ENCODE assay signal across 8 mouse cellular contexts in genomic region chr2:5951621-5952211, GRCm38 (mm10). TPM values are rescaled to one million over a fixed set of nuclear protein-coding genes. Genes with fewer than 3 reads are reported as not detected.
DNase-seq lines count a peak whose midpoint lies in the region; ATAC-seq and TF ChIP-seq lines count a peak whose summit lies in the region.

No protein-coding gene starts in this region.

- H3K9ac ChIP-seq in heart, embryonic 15.5 days: peak overlapping the region; percentile 91
- peak overlapping the region; percentile 84 for H3K9ac ChIP-seq in heart, postnatal 0 days (replicated peaks; ENCODE audit: low read depth, low read length)
- H3K9ac ChIP-seq in liver, embryonic 14.5 days (replicated peaks): peak overlapping the region; percentile 96
- H3K9ac ChIP-seq in neural tube, embryonic 15.5 days (replicated peaks): peak overlapping the region; percentile 87

- under 1% methylated on average over 46 of the region's 46 CpGs for WGBS in heart, embryonic 15.5 days
- under 1% methylated on average over 46 of the region's 46 CpGs for WGBS in heart, postnatal 0 days
- WGBS in liver, embryonic 14.5 days (ENCODE audit: insufficient replicate concordance): under 1% methylated on average over 46 of the region's 46 CpGs
- WGBS in neural tube, embryonic 15.5 days: 0% methylated on average over 46 of the region's 46 CpGs

- no peak for TF ChIP-seq CTCF in heart, postnatal 0 days (IDR thresholded peaks at IDR 0.05; ENCODE audit: low read depth)
- TF ChIP-seq CTCF in liver, embryonic 14.5 days (IDR thresholded peaks at IDR 0.05; ENCODE audit: low read depth): no peak

- H3K27me3 ChIP-seq in heart, embryonic 15.5 days: no peaks in the 10 kb centered on the region
- no peaks in the 10 kb centered on the region for H3K27me3 ChIP-seq in heart, postnatal 0 days (ENCODE audit: control insufficient read depth, insufficient read depth, low read length)
- H3K27me3 ChIP-seq in liver, embryonic 14.5 days (ENCODE audit: control insufficient read depth, insufficient read depth, low read length): no peaks in the 10 kb centered on the region
- no peaks in the 10 kb centered on the region for H3K27me3 ChIP-seq in neural tube, embryonic 15.5 days (replicated peaks)

- peak overlapping the region; percentile 99 for H3K4me3 ChIP-seq in heart, embryonic 15.5 days
- peak overlapping the region; percentile 83 for H3K4me3 ChIP-seq in heart, postnatal 0 days (ENCODE audit: low read depth, low read length)
- peak overlapping the region; percentile 89 to 94 for H3K4me3 ChIP-seq in liver, embryonic 14.5 days (ENCODE audit: insufficient read depth in 1 of 2, low read depth in 2 of 2, low read length in 2 of 2)
- peak overlapping the region; percentile 83 for H3K4me3 ChIP-seq in neural tube, embryonic 15.5 days (replicated peaks)

- no peak for DNase-seq in heart, adult 11 months
- DNase-seq in adrenal gland, postnatal 4 days (ENCODE audit: low spot score in 2 of 2): peak; percentile 30 to 43
- DNase-seq in heart, postnatal 0 days (ENCODE audit: low spot score): peak; percentile 30
- peak in 1 of 3 experiments; percentile 30 for DNase-seq in liver, embryonic 14.5 days (ENCODE audit: low read depth in 3 of 3, low spot score in 3 of 3)
- DNase-seq in layer of hippocampus, postnatal 25 days (ENCODE audit: extremely low spot score in 1 of 2, low spot score in 1 of 2): no peak

- H3K4me2 ChIP-seq in heart, embryonic 15.5 days: peak overlapping the region; percentile 87
- peak overlapping the region; percentile 77 for H3K4me2 ChIP-seq in heart, postnatal 0 days (ENCODE audit: low read depth, low read length)
- H3K4me2 ChIP-seq in liver, embryonic 14.5 days (ENCODE audit: low read depth): peak overlapping the region; percentile 77
- peak overlapping the region; percentile 86 for H3K4me2 ChIP-seq in neural tube, embryonic 15.5 days

- ATAC-seq in heart, embryonic 15.5 days (replicated peaks; ENCODE audit: insufficient number of reproducible peaks, insufficient read depth, low FRiP score, low read depth): peak; percentile 68
- ATAC-seq in CD4-positive, CD25-positive, alpha-beta regulatory T cell, adult 4 months: peak; percentile 35
- ATAC-seq in heart, postnatal 0 days (ENCODE audit: insufficient read depth, low read depth): peak; percentile 55
- peak; percentile 56 for ATAC-seq in liver, embryonic 14.5 days (ENCODE audit: insufficient read depth)
- ATAC-seq in neural tube, embryonic 15.5 days (ENCODE audit: low FRiP score): peak; percentile 67

- no peak for TF ChIP-seq EP300 in heart, postnatal 0 days (IDR thresholded peaks at IDR 0.05; ENCODE audit: low read depth)
- TF ChIP-seq EP300 in liver, embryonic 14.5 days (IDR thresholded peaks at IDR 0.05; ENCODE audit: low read depth): no peak

- H3K36me3 ChIP-seq in heart, embryonic 15.5 days: no peaks in the 10 kb centered on the region
- H3K36me3 ChIP-seq in heart, postnatal 0 days (replicated peaks; ENCODE audit: control insufficient read depth, insufficient read depth, low read length): no peaks in the 10 kb centered on the region
- no peaks in the 10 kb centered on the region for H3K36me3 ChIP-seq in liver, embryonic 14.5 days (replicated peaks; ENCODE audit: control insufficient read depth, insufficient read depth, low read depth)
- no peaks in the 10 kb centered on the region for H3K36me3 ChIP-seq in neural tube, embryonic 15.5 days

- peaks cover 11% of the 10 kb centered on the region for H3K4me1 ChIP-seq in heart, embryonic 15.5 days (replicated peaks)
- peaks cover 6% of the 10 kb centered on the region; the same call in 1 of the 2 replicates for H3K4me1 ChIP-seq in heart, postnatal 0 days (ENCODE audit: control insufficient read depth, insufficient read depth)
- peaks cover 3 to 9% of the 10 kb centered on the region in 2 experiments for H3K4me1 ChIP-seq in liver, embryonic 14.5 days (replicated peaks; ENCODE audit: control insufficient read depth in 2 of 2, insufficient read depth in 2 of 2, low read length in 1 of 2)
- peaks cover 14% of the 10 kb centered on the region for H3K4me1 ChIP-seq in neural tube, embryonic 15.5 days

- no peaks in the 10 kb centered on the region for H3K9me3 ChIP-seq in heart, embryonic 15.5 days (replicated peaks)
- no peaks in the 10 kb centered on the region for H3K9me3 ChIP-seq in heart, postnatal 0 days (replicated peaks; ENCODE audit: control insufficient read depth, low read length)
- H3K9me3 ChIP-seq in liver, embryonic 14.5 days (ENCODE audit: control insufficient read depth, low read length): no peaks in the 10 kb centered on the region
- H3K9me3 ChIP-seq in neural tube, embryonic 15.5 days (replicated peaks): no peaks in the 10 kb centered on the region

- H3K27ac ChIP-seq in heart, embryonic 15.5 days: peak overlapping the region; percentile 87
- H3K27ac ChIP-seq in heart, postnatal 0 days (ENCODE audit: low read depth): peak overlapping the region; percentile 88
- peak overlapping the region; percentile 36 for H3K27ac ChIP-seq in liver, embryonic 14.5 days
- peak overlapping the region; percentile 89 for H3K27ac ChIP-seq in neural tube, embryonic 15.5 days (replicated peaks)

RNA-seq across cellular contexts. Expression of gene Upf2, which starts 0.4 kb away (rescaled TPM):
- polyA plus RNA-seq in heart, embryonic 15.5 days (2015; fragmentation: Nextera tagmentation; extraction: Ambion mirVana): 5.4 and 6.4 TPM in 2 replicates
- polyA plus RNA-seq in CD4-positive, CD25-positive, alpha-beta regulatory T cell, adult 4 months (2017; shearing (Covaris generic)): 10 to 100 TPM; 18.5 to 20.8 TPM
- 10 to 100 TPM; 26.4 to 26.5 TPM for total RNA-seq in adrenal gland, postnatal 4 days (2021)
- 2.7 and 5.6 TPM in 2 replicates for total RNA-seq in heart, postnatal 0 days (2014; rRNA removed; ENCODE audit: low replicate concordance)
- 3.5 and 3.6 TPM in 2 replicates for polyA plus RNA-seq in heart, postnatal 0 days (2015; fragmentation: Nextera tagmentation; extraction: Ambion mirVana)
- polyA plus RNA-seq in liver, embryonic 14.5 days (2012; rRNA removed): 4.5 and 6.8 TPM in 2 replicates
- 3.7 and 3.8 TPM in 2 replicates for polyA plus RNA-seq in liver, embryonic 14.5 days (2014; fragmentation: Nextera tagmentation; extraction: Ambion mirVana)
- polyA plus RNA-seq in neural tube, embryonic 15.5 days (2015; fragmentation: Nextera tagmentation; extraction: Ambion mirVana): 7.3 and 8.0 TPM in 2 replicates
- total RNA-seq in layer of hippocampus, postnatal 25 days (2021): 10 to 100 TPM; 33.1 to 38.1 TPM

RNA-seq across cellular contexts. Expression of gene Dhtkd1, which starts 9.1 kb away (rescaled TPM):
- 1.5 and 3.3 TPM in 2 replicates for polyA plus RNA-seq in heart, embryonic 15.5 days (2015; fragmentation: Nextera tagmentation; extraction: Ambion mirVana)
- polyA plus RNA-seq in CD4-positive, CD25-positive, alpha-beta regulatory T cell, adult 4 months (2017; shearing (Covaris generic)): under 1 TPM in 1 of 2 experiments, not detected in 1; 0.05 TPM
- total RNA-seq in adrenal gland, postnatal 4 days (2021): 10 to 100 TPM in 1 of 2 experiments, 1 to 10 TPM in 1; 9.2 to 11.3 TPM
- 1.6 and 2.4 TPM in 2 replicates for total RNA-seq in heart, postnatal 0 days (2014; rRNA removed; ENCODE audit: low replicate concordance)
- polyA plus RNA-seq in heart, postnatal 0 days (2015; fragmentation: Nextera tagmentation; extraction: Ambion mirVana): 1.2 and 1.3 TPM in 2 replicates
- 2.7 and 2.8 TPM in 2 replicates for polyA plus RNA-seq in liver, embryonic 14.5 days (2012; rRNA removed)
- 1.6 TPM in 2 replicates for polyA plus RNA-seq in liver, embryonic 14.5 days (2014; fragmentation: Nextera tagmentation; extraction: Ambion mirVana)
- 6.1 and 6.5 TPM in 2 replicates for polyA plus RNA-seq in neural tube, embryonic 15.5 days (2015; fragmentation: Nextera tagmentation; extraction: Ambion mirVana)
- total RNA-seq in layer of hippocampus, postnatal 25 days (2021): 10 to 100 TPM in 1 of 2 experiments, 1 to 10 TPM in 1; 8.3 to 12.0 TPM

RNA-seq across cellular contexts. Expression of gene Sec61a2, which starts 56.5 kb away (rescaled TPM):
- 44.0 and 47.7 TPM in 2 replicates for polyA plus RNA-seq in heart, embryonic 15.5 days (2015; fragmentation: Nextera tagmentation; extraction: Ambion mirVana)
- 10 to 100 TPM; 17.6 to 25.1 TPM for polyA plus RNA-seq in CD4-positive, CD25-positive, alpha-beta regulatory T cell, adult 4 months (2017; shearing (Covaris generic))
- total RNA-seq in adrenal gland, postnatal 4 days (2021): 10 to 100 TPM; 72.0 to 75.8 TPM
- total RNA-seq in heart, postnatal 0 days (2014; rRNA removed; ENCODE audit: low replicate concordance): 36.7 and 37.3 TPM in 2 replicates
- 26.4 and 27.8 TPM in 2 replicates for polyA plus RNA-seq in heart, postnatal 0 days (2015; fragmentation: Nextera tagmentation; extraction: Ambion mirVana)
- 16.9 and 18.1 TPM in 2 replicates for polyA plus RNA-seq in liver, embryonic 14.5 days (2012; rRNA removed)
- polyA plus RNA-seq in liver, embryonic 14.5 days (2014; fragmentation: Nextera tagmentation; extraction: Ambion mirVana): 10.3 and 11.5 TPM in 2 replicates
- polyA plus RNA-seq in neural tube, embryonic 15.5 days (2015; fragmentation: Nextera tagmentation; extraction: Ambion mirVana): 118 and 122 TPM in 2 replicates
- total RNA-seq in layer of hippocampus, postnatal 25 days (2021): 100 to 1,000 TPM in 1 of 2 experiments, 10 to 100 TPM in 1; 76.2 to 103 TPM

Comparison
In these comparisons a context has a peak if more than half of its experiments do, and no peak if none do; other contexts are left out.
1. DNase-seq: peak in adrenal gland, postnatal 4 days (2 of 2) and heart, postnatal 0 days (single experiment); none in heart, adult 11 months (single experiment) and layer of hippocampus, postnatal 25 days (0 of 2).
2. H3K27ac ChIP-seq: peak in every context shown above with its lines; median percentile 89 in neural tube, embryonic 15.5 days; 88 in heart, postnatal 0 days; 87 in heart, embryonic 15.5 days; 36 in liver, embryonic 14.5 days.
3. Peak in every context shown above with its lines, with median percentiles within 50 percentile points of each other: ATAC-seq, H3K4me2 ChIP-seq, H3K4me3 ChIP-seq and H3K9ac ChIP-seq.